Mouse (Mus musculus) gonadal fat pad, adult 2 months (tissue): ENCODE results near the gene Cfdp1. TPM values are rescaled to one million over a fixed set of nuclear protein-coding genes. Genes with fewer than 3 reads are reported as not detected.
"Not testable (repeated sequence)": the region's sequence is repeated elsewhere in the genome, so short reads cannot be mapped to it uniquely, and the experiment has no call there.

Source experiments
- DNase-seq: peaks from one replicate; pipeline ENCODE4 v3.0.0-alpha.2; 2012; ENCODE audit warnings: low read depth
- polyA plus RNA-seq: library from polyadenylated mRNA; depleted of rRNA; stranded (reverse); fragments of >200 nt; gene quantifications from 2 replicates; pipeline ENCODE4 v1.2.3, GENCODE M21; 2012

The Cfdp1 gene
- polyA plus RNA-seq, 1 experiment, result 6.5 TPM

DNA sequence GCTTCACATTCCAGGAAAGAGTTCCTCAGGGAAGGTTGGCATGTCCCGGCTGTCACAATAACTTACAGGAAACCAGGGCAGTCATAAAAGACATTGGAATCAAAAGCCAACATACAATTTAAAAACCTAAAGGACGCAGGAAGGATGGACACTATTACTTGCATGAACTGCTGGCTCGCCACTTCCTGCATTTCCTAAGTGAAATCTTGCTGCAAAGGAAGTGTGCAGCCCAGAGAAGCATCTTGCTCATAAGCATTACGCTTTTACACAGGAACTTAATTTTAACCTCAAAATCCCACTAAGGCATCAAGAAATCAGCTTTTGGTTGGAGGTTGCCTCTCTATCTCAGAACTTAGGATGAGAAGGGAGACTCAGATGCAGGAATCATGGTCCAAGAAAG is 9.2 kb upstream of the Cfdp1 start:
- DNase-seq, result no peak

DNA sequence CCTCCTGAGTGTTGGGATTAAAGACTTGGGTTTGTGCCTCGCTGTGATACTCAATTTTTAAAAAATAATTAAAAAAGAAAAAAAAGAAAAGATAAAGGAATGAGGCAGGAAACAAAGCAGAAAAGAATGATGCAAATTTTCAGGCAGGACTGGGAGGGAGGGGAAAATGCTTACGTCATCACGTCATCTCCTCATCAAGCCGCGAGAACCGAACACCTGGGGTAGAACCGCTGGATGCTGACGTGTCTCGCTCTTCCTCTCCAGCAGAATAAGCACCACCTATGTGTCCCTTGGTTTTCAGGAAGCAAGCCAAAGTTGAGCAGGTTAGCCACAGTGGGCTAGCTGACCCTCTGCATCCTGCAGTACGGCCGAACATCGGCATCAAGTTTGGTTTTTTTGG is 1.9 kb upstream of the Cfdp1 start:
- DNase-seq, result no peak

DNA sequence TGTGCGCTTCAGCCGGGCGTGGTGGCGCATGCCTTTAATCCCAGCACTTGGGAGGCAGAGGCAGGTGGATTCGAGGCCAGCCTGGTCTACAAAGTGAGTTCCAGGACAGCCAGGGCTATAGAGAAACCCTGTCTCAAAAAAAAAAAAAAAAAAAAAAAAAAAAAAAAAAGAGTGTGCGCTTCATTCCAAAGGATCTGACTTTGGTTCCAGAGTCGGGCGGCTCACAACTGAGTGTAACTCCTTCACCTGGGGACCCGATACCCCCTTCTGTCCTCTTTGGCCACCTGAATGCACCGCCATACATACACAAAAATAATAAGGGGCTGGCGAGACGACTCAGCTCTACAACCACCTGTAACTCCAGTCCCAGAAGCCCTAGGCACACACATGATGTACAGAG is 872 bp downstream of the Cfdp1 start:
- DNase-seq, result not testable (repeated sequence)

DNA sequence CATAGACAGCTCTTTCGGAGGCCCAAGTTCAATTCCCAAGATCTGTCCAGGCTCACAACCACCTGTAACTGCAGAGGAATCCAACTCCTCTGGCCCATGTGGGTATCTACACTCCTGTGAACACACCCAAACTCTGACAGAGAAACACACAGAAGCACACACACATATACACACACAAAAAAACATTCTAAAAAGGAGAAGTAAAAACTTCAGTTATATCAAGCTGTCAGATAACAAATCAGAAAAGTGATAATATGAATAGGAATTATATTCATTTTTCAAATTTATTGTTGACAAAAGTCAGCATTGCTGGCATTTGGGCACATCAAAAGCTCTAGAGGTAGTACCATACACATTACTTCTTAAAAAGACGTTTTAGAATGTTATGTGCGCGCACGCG is 7.3 kb downstream of the Cfdp1 start:
- no peak for DNase-seq

DNA sequence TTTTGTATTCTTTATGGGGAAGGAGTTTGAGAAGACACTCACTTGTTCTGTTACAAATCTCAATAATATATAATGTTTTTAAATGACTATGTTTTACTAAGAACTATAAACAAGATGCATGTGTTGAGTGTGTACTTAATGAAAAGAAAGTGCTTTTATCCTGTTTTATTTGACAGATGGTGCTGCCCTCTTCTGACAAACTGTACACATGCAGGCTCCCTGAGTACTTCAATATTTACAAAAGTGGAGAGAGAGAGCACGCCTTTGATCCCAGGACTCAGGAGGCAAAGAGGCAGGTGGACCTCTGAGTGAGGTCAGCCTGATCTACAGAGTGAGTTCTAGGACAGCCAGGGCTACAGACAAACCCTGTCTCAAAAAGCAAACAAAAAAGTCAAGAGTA is 18.6 kb downstream of the Cfdp1 start:
- DNase-seq, result no peak

DNA sequence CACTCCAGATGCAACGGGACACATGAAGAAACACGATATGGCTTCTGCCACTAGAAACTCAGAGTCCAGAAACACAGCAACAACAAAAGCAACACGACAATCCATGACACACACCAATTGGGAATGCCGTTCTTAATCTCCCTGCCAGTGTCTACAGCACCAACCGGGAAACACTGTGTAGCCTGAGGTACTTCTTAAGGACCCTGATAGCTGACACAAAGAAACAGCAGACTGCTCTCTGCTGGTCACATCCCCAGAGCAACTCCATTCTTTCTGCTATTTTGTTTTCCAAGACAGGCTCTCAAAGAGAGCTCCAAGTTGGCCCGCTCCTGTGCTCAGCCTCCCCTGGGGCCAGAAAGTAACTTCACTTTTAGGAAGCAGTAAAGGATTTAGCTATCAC is 20.1 kb downstream of the Cfdp1 start:
- no peak for DNase-seq

DNA sequence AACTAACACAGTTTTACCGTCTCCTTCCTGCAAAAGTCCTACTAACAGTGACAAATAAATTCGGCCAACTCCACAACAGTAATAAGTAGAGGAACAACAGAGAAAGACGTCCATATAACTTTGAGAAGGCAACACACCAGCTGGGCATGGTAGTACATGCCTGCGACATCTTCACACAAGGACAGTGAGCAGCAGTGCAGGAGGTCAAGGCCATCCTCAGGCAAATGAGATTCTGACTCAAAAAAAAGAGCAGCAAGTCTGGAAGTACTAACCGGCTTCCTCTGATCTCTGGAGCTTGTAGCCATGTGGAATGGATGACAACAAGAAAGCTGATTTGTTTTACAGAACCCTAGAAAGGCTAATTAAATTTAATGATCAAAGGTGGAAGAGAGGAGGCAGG is 21.1 kb downstream of the Cfdp1 start:
- no peak for DNase-seq

DNA sequence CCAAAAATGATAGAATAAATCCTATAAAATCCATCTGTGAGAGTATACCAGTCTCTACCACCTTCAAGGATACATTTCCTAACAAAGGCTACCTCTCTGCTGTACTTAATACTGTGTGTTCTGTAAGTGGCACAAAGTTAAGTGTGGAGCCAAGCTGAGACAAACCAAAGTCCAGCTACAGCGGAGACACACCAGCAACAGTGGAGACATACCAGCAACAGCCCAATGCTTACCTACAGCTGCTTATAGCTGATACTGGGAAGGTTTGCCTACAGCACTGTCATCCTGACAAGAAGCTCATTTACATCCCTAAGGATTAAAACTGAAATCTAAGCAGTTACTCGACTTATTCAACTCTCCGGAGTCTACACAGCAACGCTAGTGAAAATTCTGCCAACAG is 22.1 kb downstream of the Cfdp1 start:
- DNase-seq, result no peak

DNA sequence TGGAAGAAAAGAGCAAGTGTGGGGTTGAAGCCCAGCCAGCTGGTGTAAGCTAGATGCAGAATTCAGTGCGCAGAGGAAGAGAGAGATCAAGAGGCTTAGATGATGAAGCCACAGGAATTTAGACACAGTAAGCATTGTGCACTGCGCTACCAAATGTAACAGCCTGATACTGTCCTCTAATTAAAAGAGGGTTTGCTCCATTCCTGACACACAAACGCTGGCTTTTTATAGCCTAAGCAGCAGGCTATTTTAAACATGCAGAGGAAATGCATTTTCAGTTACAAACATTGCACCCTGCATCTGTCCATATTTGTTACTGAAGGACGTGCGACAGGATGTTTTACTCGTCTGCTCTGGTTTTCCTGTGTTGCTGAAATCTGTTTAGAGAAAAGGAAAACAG is 25.5 kb downstream of the Cfdp1 start:
- DNase-seq, result no peak

DNA sequence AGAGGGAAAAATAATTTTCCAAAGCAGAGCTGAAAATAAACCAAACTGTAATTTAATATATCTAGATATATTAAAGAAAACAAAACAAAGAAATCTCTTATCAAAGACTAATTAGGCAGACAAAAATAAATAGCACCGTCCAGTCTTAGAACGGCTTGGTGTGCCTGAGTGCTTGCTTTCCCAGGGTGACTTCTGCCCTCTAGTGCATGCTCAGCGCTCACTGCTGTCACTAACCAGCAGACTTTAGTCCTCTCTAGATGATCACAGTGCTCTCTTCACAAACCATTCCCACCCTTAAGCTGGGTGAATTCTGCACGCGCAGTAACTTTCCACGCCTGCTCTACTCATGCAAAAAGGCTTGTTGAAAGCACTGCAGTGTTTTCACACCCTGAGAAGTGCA is 28.9 kb downstream of the Cfdp1 start:
- DNase-seq, result no peak

DNA sequence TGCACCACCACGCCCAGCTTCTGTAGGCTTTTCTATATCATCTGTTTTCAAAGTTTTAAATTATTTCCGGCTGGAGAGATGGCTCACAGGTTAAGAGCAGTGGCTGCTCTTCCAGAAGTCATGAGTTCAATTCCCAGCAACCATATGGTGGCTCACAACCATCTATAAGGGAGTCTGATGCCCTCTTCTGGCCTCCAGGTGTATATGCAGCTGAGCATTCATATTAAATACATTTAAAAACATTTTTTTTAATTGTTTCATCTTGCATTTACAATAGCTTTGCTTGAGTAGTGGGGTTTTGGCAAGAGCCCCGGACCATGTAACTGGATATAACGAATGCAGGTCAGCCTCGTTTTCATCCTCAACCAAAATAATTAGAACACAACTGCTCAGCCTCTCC is 29.8 kb downstream of the Cfdp1 start:
- DNase-seq, result no peak

DNA sequence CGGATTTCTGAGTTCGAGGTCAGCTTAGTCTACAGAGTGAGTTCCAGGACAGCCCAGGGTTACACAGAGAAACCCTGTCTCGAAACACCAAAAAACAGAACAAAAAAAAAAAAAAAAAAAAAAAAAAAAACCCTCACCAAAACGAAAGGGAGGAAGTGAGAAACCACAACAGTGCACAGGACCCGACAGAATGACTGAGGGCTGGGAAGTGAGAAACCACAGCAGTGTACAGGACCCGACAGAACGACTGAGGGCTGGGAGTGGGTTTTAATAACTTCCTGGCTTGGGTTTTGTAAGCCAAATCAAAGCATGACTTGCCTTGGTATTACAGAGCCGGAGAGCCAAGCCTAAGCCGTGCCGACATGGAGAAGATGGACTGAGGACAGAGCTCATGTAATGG is 32.9 kb downstream of the Cfdp1 start:
- DNase-seq, result no peak

DNA sequence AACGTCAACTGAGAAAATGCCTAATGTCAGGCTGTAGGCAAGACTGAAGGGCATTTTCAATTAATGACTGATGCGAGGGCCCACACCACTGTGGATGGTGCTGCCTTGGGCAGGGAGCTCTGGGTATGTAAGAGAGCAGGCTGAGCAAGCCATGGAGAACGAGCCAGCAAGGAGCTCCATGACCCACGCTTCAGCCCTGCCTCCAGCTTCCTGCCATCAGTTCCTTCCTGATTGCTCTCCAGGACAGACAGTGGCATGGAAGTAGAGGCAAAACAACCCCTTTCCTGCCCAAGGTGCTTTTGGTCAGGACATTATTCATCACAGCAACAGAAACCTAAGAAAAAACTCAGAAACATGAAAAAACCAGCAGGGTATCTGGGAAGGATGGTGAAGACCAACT is 33.4 kb downstream of the Cfdp1 start:
- DNase-seq, result no peak

DNA sequence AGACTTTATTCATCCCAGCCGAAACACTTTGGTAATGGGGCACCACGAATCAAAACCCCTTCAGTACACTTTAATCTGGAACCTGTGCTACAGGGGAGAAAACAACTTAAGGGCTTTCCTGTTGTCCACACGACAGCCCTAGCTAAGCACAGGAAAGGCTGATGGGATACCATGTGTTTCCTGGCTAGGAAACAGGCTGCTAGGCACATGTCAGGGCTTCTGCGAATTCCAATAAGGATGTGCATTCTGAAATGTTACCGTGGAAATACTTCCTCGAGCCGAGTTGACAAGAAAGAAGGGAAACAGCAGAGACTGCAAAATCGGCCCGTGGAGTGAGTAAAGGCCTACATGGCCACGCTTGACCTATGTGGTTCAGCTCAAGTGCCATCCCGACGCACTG is 34.1 kb downstream of the Cfdp1 start:
- no peak for DNase-seq

DNA sequence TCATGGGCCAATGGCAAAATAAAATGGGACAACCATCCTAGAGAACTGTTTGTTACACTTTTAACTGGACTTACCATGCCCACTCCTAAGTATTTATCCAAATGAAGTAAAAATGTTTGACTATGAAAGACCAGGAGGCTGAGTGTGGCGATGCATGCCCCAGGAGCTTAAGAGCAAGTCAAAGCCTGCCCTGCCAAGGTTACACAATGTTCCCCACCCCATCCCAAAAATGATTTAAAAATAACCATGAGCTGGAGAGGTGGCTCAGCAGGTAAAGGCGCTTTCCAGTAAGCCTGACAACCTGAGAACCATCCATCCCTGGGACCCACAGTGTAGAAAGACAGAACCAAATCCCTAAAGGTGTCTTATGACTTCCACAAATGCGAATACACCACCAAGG is 35.5 kb downstream of the Cfdp1 start:
- no peak for DNase-seq

DNA sequence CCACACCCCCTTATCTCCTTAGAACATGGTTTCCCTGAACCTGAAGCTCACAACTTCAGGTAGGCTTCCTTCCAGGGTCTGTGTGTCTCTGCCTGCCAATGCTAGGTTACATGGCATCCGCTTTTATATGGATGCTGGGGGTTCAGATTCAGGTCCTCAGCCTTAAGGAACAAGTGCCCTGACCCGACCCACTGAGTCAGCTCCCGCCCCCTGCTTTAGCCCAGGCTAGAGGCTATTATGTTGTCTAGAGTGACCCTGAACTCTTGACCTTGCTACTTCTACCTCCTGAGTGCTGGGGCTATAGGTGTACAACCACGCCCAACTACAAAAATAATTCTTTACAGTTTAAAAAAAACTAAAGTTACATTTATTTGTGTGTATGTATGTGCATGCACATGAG is 39.0 kb downstream of the Cfdp1 start:
- no peak for DNase-seq

DNA sequence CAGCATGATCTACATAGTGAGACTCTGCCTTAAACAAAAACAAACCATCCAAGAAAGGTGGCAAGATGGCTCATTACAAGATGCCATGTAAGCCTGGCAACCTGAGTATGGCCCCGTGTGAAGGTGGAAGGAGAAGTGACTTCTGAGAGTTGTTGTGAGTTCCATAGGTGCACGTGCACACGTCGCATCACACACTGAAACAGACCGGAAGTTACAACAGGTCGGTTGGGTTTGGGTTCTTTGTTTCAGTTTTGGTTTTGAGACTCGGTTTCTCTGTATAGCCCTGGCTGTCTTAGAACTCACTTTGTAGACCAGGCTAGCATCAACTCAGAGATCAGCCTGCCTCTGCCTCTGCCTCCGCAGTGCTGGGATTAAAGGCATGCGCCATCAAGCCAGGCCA is 40.3 kb downstream of the Cfdp1 start:
- DNase-seq, result no peak

DNA sequence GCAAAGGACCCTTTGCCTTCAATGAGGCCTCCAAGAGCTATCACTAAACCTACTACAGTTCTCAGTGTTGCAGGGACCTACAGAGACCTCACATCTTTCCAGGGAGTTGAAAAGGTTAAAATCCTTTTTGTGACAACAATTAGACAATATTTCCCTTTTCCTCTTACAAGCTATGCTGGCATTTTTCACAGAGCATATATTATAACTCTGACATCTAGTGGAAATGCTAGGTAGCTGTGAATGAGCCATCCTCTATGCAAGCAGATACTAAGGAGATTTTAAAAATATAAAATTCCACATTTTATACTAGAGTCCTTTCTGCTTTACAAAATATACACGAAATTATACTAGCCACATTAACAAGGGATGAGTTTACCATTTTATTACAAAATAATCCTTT is 41.3 kb downstream of the Cfdp1 start:
- DNase-seq, result no peak

DNA sequence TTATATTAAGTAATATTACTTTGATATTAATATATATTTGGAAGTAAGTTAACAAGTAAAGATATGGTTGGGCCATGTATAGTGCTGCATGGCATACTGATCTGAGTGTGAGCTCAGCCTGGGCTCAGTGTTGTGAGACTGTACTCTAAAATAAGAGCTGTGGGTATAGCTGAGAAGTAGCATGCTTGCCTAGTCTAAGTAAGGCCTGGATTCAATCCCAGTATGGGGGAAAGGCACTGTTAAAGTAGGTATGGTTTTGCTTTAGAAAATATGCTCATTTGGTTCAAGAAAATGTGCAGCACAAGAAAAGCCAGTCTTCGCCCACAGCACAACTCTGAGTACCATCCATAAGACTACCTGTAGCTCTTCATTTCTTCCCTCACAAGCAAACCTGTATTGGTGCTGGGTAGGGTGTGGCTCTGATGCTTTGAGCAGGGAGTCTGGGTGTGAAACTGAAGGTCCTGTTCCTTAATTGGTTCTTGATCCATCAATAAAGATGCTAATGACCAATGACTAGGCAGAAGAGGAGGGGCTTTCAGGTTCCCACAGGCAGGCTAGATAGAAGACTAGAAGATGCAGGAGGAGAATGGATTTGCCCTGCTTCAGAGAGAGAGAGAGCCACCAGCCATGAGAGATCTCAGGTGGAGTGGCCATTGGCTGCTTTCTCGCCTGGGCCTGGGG is 43.3 kb downstream of the Cfdp1 start:
- DNase-seq, result no peak

DNA sequence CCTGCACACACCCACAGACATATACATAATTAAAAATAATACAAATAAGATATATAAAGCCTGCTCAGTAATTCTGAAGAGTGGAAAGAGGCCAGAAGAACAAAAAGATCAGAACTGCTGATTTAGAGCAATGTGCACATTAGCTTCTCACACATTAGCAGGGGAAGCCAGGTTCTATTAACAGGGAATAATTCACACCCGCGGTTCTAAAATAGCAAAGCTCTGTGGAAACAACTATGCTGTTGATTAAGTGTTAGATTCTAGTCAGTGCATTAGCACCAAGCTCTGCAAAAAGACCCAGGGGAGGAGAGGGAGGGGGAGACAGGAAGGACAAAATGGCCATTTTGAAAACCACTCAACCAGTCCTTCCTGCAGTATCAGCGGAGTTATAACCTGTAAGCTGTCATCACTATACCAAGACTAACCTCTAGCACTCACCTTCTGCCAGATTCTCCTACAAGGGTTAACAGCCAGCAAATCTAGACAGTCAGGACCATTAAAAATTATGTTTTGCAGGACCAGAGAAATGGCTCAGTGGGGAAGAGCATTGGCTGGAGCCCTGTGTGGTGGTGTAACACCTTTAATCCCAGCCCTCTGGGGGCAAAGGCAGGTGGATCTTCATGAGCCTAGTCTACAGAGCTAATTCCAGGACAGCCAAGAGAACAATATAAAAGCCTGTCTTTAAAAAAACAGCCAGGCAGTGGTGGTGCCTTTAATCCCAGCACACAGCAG is 45.0 kb downstream of the Cfdp1 start:
- peak; percentile 54 for DNase-seq

DNA sequence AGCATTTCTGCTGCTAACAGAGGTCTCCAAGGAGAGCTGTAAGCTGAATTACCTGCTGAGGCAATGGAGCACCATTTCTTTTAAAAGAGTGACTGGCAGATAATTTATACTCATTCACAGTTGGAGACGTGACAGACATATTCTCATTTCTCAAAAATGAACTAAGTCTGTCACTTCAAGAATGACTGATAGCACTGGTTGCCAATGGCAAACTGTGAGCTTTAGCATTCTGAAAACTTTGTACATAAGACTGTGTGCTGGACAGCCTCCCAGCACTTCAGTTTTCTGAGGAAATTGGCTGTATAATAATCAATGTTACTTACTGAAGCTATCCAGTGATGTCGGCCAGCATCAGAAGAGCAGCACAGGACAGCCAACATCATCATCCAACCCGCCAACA is 46.1 kb downstream of the Cfdp1 start:
- DNase-seq, result no peak

DNA sequence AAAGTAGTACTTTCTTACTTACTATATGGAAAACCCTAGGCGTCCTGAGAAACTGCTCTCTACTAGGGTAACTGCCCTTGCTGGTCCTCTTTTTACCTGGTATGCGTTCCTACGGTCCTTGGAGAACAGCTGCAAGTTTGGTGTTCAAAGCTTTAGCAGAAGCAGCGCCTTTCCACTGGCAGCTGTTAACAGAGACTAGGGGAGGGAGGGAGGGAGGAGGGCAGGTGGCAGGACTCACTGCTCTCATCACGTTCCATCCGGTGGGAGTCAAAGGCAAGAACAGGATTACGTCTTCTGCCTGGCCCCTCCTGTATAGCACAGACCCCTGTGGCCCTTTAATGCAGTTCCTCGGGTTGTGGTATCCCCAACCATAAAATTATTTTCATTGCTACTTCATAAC is 50.7 kb downstream of the Cfdp1 start:
- no peak for DNase-seq

DNA sequence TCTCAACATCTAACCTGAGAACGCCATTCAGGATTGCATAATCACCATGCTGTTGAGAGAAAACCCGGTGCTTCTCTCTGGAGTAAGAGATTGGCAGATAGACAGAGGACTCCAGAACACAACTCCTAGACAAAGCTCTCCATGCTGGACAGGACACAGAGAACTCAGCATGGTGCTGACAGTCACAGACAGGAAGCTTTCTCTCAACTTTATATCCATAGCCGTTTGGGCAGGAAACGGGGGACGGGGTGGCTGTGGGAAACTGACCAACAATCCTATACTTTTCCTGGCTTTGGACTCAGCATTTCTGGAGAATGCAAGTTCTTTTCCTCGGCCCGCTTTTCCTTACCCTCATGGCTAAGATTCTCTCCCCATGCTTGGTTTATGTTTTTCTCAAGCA is 51.8 kb downstream of the Cfdp1 start:
- no peak for DNase-seq

DNA sequence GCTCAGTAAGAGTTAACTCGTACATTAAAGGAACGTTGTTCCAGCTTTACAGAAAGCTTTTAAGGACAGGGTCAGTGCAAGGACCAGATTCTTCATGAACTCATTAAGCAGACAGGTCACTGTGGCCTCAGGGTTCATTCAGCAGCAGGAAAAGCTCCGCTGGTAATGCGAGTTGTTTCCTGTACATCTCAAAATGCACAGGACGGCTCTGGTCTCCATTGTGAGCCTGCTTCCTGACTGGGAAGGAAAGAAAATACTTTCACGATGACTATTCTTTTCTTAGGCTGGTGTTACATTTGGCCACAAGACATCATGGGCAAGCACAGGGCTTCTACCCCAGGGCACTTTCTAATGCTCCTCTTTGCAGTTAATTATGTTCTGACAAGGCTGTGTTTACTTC is 52.6 kb downstream of the Cfdp1 start:
- no peak for DNase-seq
